ENCODE assay signal across 27 mouse cellular contexts in genomic region chr8:125045760-125046159, GRCm38 (mm10). TPM values are rescaled to one million over a fixed set of nuclear protein-coding genes. Genes with fewer than 3 reads are reported as not detected.
DNase-seq lines count a peak whose midpoint lies in the region; TF ChIP-seq lines count a peak whose summit lies in the region.
"Had no signal": no experiment of that assay in that cellular context is flagged by ENCODE, and none has a peak within 500 bp of the region (broad histone marks: within the 10 kb centered on the region; RNA-seq: fewer than 3 reads in every experiment).

No protein-coding gene starts in this region.

- no peak overlapping the region for H3K4me3 ChIP-seq in gastrocnemius, adult 2 months
- no peak overlapping the region for H3K4me3 ChIP-seq in left cerebral cortex, adult 2 months
- H3K4me3 ChIP-seq in MEL (ENCODE audit: control insufficient read depth in 1 of 2, insufficient read depth in 1 of 2, low read depth in 2 of 2, low read length in 2 of 2) = no peak overlapping the region
- H3K4me3 ChIP-seq: embryonic facial prominence, embryonic 10.5 days; embryonic facial prominence, embryonic 13.5 days; erythroblast, embryonic 14.5 days; forebrain, embryonic 12.5 days; forebrain, embryonic 15.5 days; heart, embryonic 13.5 days had no signal

- TF ChIP-seq POLR2A in MEL (IDR thresholded peaks at IDR 0.05; ENCODE audit: control insufficient read depth in 1 of 2, insufficient read depth in 1 of 2, low read depth in 1 of 2, low read length in 2 of 2, poor library complexity in 1 of 2) = no peak

- no peaks in the 10 kb centered on the region for H3K36me3 ChIP-seq in MEL (ENCODE audit: control insufficient read depth in 1 of 2, insufficient read depth in 2 of 2, low read length in 2 of 2)
- H3K36me3 ChIP-seq: embryonic facial prominence, embryonic 13.5 days; forebrain, embryonic 12.5 days had no signal

- no peak for TF ChIP-seq EP300 in MEL (IDR thresholded peaks at IDR 0.05; ENCODE audit: low read depth in 1 of 2, low read length in 2 of 2)

- H3K9ac ChIP-seq in MEL (ENCODE audit: control insufficient read depth, low read depth, low read length, poor library complexity, severe bottlenecking) = no peak overlapping the region
- H3K9ac ChIP-seq: embryonic facial prominence, embryonic 13.5 days; forebrain, embryonic 12.5 days; forebrain, embryonic 15.5 days; heart, embryonic 13.5 days; hindbrain, embryonic 14.5 days had no signal

- no peaks in the 10 kb centered on the region for H3K27me3 ChIP-seq in MEL (ENCODE audit: control insufficient read depth in 1 of 2, insufficient read depth in 2 of 2, low read length in 2 of 2)
- H3K27me3 ChIP-seq: embryonic facial prominence, embryonic 13.5 days; forebrain, embryonic 12.5 days; forebrain, embryonic 15.5 days; heart, embryonic 13.5 days; Patski had no signal

- no peaks in the 10 kb centered on the region for H3K9me3 ChIP-seq in MEL (replicated peaks; ENCODE audit: insufficient read depth, low read length)
- H3K9me3 ChIP-seq: embryonic facial prominence, embryonic 10.5 days; forebrain, embryonic 15.5 days had no signal

- no peak overlapping the region for H3K27ac ChIP-seq in gastrocnemius, adult 2 months
- no peak overlapping the region for H3K27ac ChIP-seq in left cerebral cortex, adult 2 months
- no peak overlapping the region for H3K27ac ChIP-seq in MEL (ENCODE audit: control insufficient read depth, low read depth, low read length)
- H3K27ac ChIP-seq: embryonic facial prominence, embryonic 10.5 days; embryonic facial prominence, embryonic 13.5 days; forebrain, embryonic 12.5 days; forebrain, embryonic 15.5 days; heart, embryonic 13.5 days; hindbrain, embryonic 14.5 days; hindbrain, postnatal 0 days had no signal

- TF ChIP-seq RAD21 in MEL (IDR thresholded peaks at IDR 0.05; ENCODE audit: low read depth, low read length) = peak; percentile 60

- no peaks in the 10 kb centered on the region for H3K79me2 ChIP-seq in MEL (ENCODE audit: control insufficient read depth, insufficient read depth, low read length, poor library complexity)

- DNase-seq in gastrocnemius, adult 2 months = no peak
- no peak for DNase-seq in gastrocnemius, postnatal 4 days (ENCODE audit: low spot score in 2 of 2)
- DNase-seq in left cerebral cortex, adult 2 months (ENCODE audit: extremely low spot score in 1 of 2, low spot score in 2 of 2) = no peak
- DNase-seq in left cerebral cortex, adult 8-10 months (ENCODE audit: low spot score in 2 of 2) = no peak
- DNase-seq in 3T3-L1 (ENCODE audit: low read depth, low spot score) (peak; percentile 43), MEL (ENCODE audit: low read depth, low spot score) (no peak)
- DNase-seq in spleen, postnatal 10 days (ENCODE audit: low spot score in 2 of 2) = no peak
- no peak for DNase-seq in cerebellum, postnatal 14 days
- DNase-seq: adrenal gland, adult 2 months; adrenal gland, postnatal 14 days; cerebellum, adult 11 months; cerebellum, adult 2 months; cerebellum, postnatal 10 days; embryo, embryonic 11 days; gastrocnemius, postnatal 10 days; gastrocnemius, postnatal 36 days; heart, postnatal 14 days; heart, postnatal 4 days had no signal

- H3K4me1 ChIP-seq in MEL (ENCODE audit: control insufficient read depth in 1 of 2, insufficient read depth in 2 of 2, low read length in 2 of 2) = peaks cover 0 to 6% of the 10 kb centered on the region in 2 experiments; a peak in 1 of 4 replicates
- H3K4me1 ChIP-seq: forebrain, embryonic 12.5 days; forebrain, embryonic 15.5 days had no signal

- TF ChIP-seq CTCF in gastrocnemius, adult 2 months (IDR thresholded peaks at IDR 0.05) = peak; percentile 35; the same call in 1 of the 2 replicates
- TF ChIP-seq CTCF in left cerebral cortex, adult 2 months (IDR thresholded peaks at IDR 0.05) = peak; percentile 13
- peak in 1 of 3 experiments; percentile 44; a peak in 2 of 6 replicates for TF ChIP-seq CTCF in MEL (IDR thresholded peaks at IDR 0.05 in 2 of 3, conservative IDR thresholded peaks at IDR 0.05 in 1 of 3; ENCODE audit: control insufficient read depth in 1 of 3, insufficient read depth in 1 of 3, low read depth in 2 of 3, low read length in 3 of 3, poor library complexity in 1 of 3, severe bottlenecking in 1 of 3)

- intact Hi-C loops in gastrocnemius, adult 2 months (cut with DNase I) = no loop called here
- intact Hi-C loops in left cerebral cortex, adult 2 months (cut with DNase I) = no loop called here

TF ChIP-seq in MEL, 35 proteins besides CTCF, POLR2A, EP300 and RAD21:
- no peak for TF ChIP-seq NRF1 (IDR thresholded peaks at IDR 0.05; ENCODE audit: insufficient read depth, low read depth, low read length, poor library complexity, severe bottlenecking)
- no peak for TF ChIP-seq MAX (IDR thresholded peaks at IDR 0.05; ENCODE audit: low read length)
- TF ChIP-seq ZC3H11A (IDR thresholded peaks at IDR 0.05; ENCODE audit: low read depth, low read length) = peak; percentile 42; the same call in 1 of the 2 replicates
- TF ChIP-seq MYB (IDR thresholded peaks at IDR 0.05; ENCODE audit: low read depth, low read length) = no peak
- TF ChIP-seq SMC3 (IDR thresholded peaks at IDR 0.05; ENCODE audit: low read depth, low read length) = peak; percentile 57

RNA-seq across cellular contexts. Expression of gene Disc1, which starts 8.2 kb away (rescaled TPM):
- total RNA-seq in gastrocnemius, adult 2 months (2021) = 1 to 10 TPM in 1 of 2 experiments, under 1 TPM in 1; 0.84 to 1.3 TPM
- 1 to 10 TPM; 4.7 to 5.6 TPM for total RNA-seq in gastrocnemius, postnatal 4 days (2021)
- total RNA-seq in left cerebral cortex, adult 2 months (2021) = 1 to 10 TPM; 2.5 to 2.7 TPM
- total RNA-seq in left cerebral cortex, adult 8-10 months (2022) = 1 to 10 TPM; 1.1 to 2.5 (median 1.9) TPM
- 1.1 and 2.2 TPM in 2 replicates for total RNA-seq in MEL (2012; rRNA removed)
- under 1 TPM in 1 of 2 experiments, not detected in 1; 0.75 TPM for polyA plus RNA-seq in MEL (2012; ENCODE audit: insufficient read depth in 1 of 2, insufficient read length in 2 of 2, low read depth in 1 of 2, low replicate concordance in 2 of 2, missing spikeins in 1 of 2)
- polyA plus RNA-seq: erythroblast, embryonic 14.5 days had no signal

RNA-seq across cellular contexts. Expression of gene Tsnax, which starts 33.0 kb away (rescaled TPM):
- 10 to 100 TPM; 74.2 to 82.9 TPM for total RNA-seq in gastrocnemius, adult 2 months (2021)
- total RNA-seq in gastrocnemius, postnatal 4 days (2021) = 10 to 100 TPM; 78.6 to 87.9 TPM
- total RNA-seq in left cerebral cortex, adult 2 months (2021) = 100 to 1,000 TPM; 187 to 200 TPM
- total RNA-seq in left cerebral cortex, adult 8-10 months (2022) = 100 to 1,000 TPM; 160 to 172 (median 167) TPM
- total RNA-seq in MEL (2012; rRNA removed) = 99.2 and 160 TPM in 2 replicates
- polyA plus RNA-seq in MEL (2012; ENCODE audit: insufficient read depth in 1 of 2, insufficient read length in 2 of 2, low read depth in 1 of 2, low replicate concordance in 2 of 2, missing spikeins in 1 of 2) = 100 to 1,000 TPM in 1 of 2 experiments, not detected in 1; 105 TPM
